Mouse (Mus musculus) left cerebral cortex, adult 6 months (tissue): ENCODE data around the gene Inpp5e. TPM values are rescaled to one million over a fixed set of nuclear protein-coding genes. Genes with fewer than 3 reads are reported as not detected.

Experiments used
- long read RNA-seq, 2 experiments: library from polyadenylated mRNA; unstranded; transcript quantifications; one replicate each; pipeline ENCODE4 v2.0.0; 2019 to 2020
- polyA plus RNA-seq: library from polyadenylated mRNA; unstranded; fragments of <200 nt; fragmentation: Nextera tagmentation; gene quantifications from 2 replicates; pipeline ENCODE4 v1.2.3, GENCODE M21; 2021

Gene Inpp5e
- 5.0 and 6.7 TPM in 2 replicates for polyA plus RNA-seq
- long read RNA-seq, experiment 1, full-length matches to known transcripts = 26 of 37 reads
- long read RNA-seq, experiment 1, partial matches to known transcripts = 2 of 37 reads
- long read RNA-seq, experiment 1, other reads (novel, unspliced or antisense) = 9 of 37 reads
- long read RNA-seq, experiment 2, full-length matches to known transcripts = 1 of 3 reads
- long read RNA-seq, experiment 2, partial matches to known transcripts = 2 of 3 reads
- long read RNA-seq, experiment 2, other reads (novel, unspliced or antisense) = 0 of 3 reads

GRCm38 (mm10) chr2:26408515-26409356, at the start of gene Inpp5e:
TSS of gene Inpp5e (minus strand) at chr2:26409203.

GRCm38 (mm10) chr2:26444946-26445665, 36.1 kb upstream of the Inpp5e start, which contains the start of gene Sec16a:
TSS of gene Sec16a (minus strand) at chr2:26445216.

GRCm38 (mm10) chr2:26389154-26389690, 19.8 kb downstream of the Inpp5e start, which contains the start of the genes Entr1 and Pmpca:
TSS of gene Entr1 (minus strand) at chr2:26389316.
TSS of gene Pmpca (plus strand) at chr2:26389339.

GRCm38 (mm10) chr2:26380131-26380771, 28.8 kb downstream of the Inpp5e start, which contains the start of gene Snapc4:
TSS of gene Snapc4 (minus strand) at chr2:26380653.

GRCm38 (mm10) chr2:26360772-26361171, 48.2 kb downstream of the Inpp5e start, which contains the start of gene Card9:
TSS of gene Card9 (minus strand) at chr2:26360918.

GRCm38 (mm10) chr2:26351358-26352290, 57.4 kb downstream of the Inpp5e start, which contains the start of gene Dnlz:
TSS of gene Dnlz (minus strand) at chr2:26352110.

Other genes starting within 250 kb of the Inpp5e start
- 0.25 TPM in 1 of 2 replicates, not detected in the other for gene Lhx3, start 200.9 kb downstream of the Inpp5e start, polyA plus RNA-seq
- 8.0 and 10.2 TPM in 2 replicates for gene Qsox2, start 171.7 kb downstream of the Inpp5e start, polyA plus RNA-seq
- gene Ccdc187, start 114.6 kb downstream of the Inpp5e start, polyA plus RNA-seq = 0.15 and 0.28 TPM in 2 replicates
- gene Gpsm1, start 93.7 kb downstream of the Inpp5e start, polyA plus RNA-seq = 18.8 and 21.6 TPM in 2 replicates
- gene Dnlz, start 57.1 kb downstream of the Inpp5e start, polyA plus RNA-seq = 54.2 and 54.4 TPM in 2 replicates
- 0.47 and 0.87 TPM in 2 replicates for gene Card9, start 48.3 kb downstream of the Inpp5e start, polyA plus RNA-seq
- 5.9 and 6.4 TPM in 2 replicates for gene Snapc4, start 28.6 kb downstream of the Inpp5e start, polyA plus RNA-seq
- 64.1 and 80.9 TPM in 2 replicates for gene Entr1, start 19.9 kb downstream of the Inpp5e start, polyA plus RNA-seq
- 56.5 and 58.2 TPM in 2 replicates for gene Pmpca, start 19.9 kb downstream of the Inpp5e start, polyA plus RNA-seq
- gene Sec16a, start 36.0 kb upstream of the Inpp5e start, polyA plus RNA-seq = 7.3 and 9.8 TPM in 2 replicates
- gene Notch1, start 107.5 kb upstream of the Inpp5e start, polyA plus RNA-seq = 4.5 and 5.6 TPM in 2 replicates
- 106 and 107 TPM in 2 replicates for gene Egfl7, start 170.8 kb upstream of the Inpp5e start, polyA plus RNA-seq
- not detected in 2 replicates for gene Gm20532, start 177.4 kb upstream of the Inpp5e start, polyA plus RNA-seq
- gene Agpat2, start 195.2 kb upstream of the Inpp5e start, polyA plus RNA-seq = 0.97 and 2.5 TPM in 2 replicates
- gene Fam69b, start 219.3 kb upstream of the Inpp5e start, polyA plus RNA-seq = 29.9 and 103 TPM in 2 replicates